Mouse (Mus musculus) ZHBTc4 (cell line): ENCODE data around the gene Amh.
A peak's percentile ranks its signal among the peaks of the same experiment; 100 is the strongest.

Experiments used
- DNase-seq: peaks from one replicate; pipeline ENCODE4 v3.0.0-alpha.2; 2011; ENCODE audit warnings: low read depth, low spot score

Amh gene

GRCm38 (mm10) chr10:80804916-80805315 is at the start of gene Amh:
TSS of gene Amh (plus strand) at chr10:80805243.
- DNase-seq, result no peak

DNA sequence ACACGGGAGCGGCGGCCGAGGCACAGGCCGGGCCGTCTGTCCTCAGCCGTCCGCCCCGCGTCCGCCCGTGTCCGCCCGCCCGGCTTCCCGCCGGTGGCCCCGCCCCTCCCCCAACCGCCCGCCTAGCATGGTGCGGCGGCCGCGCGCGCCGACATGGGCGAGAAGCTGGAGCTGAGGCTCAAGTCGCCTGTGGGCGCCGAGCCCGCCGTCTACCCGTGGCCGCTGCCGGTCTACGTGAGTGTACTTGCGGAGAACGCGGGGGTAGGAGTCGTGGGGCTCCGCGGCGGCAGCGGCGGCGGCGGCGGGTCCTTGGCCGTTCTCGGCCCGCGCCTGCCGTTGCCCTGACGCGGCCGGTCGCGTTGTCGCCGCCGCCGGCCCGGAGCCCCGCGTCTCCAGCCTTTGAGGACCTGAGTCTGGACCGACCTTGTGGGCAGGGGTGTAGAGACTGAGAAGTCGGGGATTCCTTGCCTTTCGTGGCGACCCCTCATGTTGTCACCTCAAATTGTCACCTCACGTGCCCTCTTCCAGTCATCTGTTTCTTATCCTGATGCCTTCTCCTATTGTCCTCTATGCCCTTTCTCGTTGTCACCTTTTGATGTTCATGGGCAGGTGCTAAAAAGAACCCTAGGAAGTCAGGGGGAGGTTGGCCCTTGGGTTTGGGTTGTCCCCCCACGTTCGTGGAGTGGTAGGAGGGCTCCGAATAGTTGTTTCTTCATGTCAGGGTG is 49.6 kb upstream of the Amh start:
- DNase-seq, result no peak

- no peak for DNase-seq
These were observed 48.9 kb upstream of the Amh start for GRCm38 (mm10) chr10:80756099-80756498.

DNA sequence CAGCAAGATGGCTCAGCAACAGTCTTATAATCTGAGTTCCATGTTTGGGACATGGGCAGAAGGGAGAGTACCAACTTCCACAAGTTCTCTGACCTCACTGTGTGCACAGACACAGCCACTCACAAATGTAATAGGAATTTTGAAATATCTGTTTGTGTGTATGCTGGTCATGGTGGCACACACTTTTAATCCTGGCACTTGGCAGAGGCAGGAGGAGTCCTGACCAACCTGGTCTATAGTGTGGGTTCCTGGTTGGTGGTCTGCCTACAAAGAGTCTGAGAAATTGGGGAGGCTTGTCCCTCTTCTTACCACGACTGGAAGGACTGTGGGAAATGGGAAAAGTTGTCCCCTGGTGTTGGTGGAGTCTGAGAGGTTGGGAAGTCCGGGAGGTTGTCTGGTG is 48.5 kb upstream of the Amh start:
- no peak for DNase-seq

GRCm38 (mm10) chr10:80756967-80757366 is 48.1 kb upstream of the Amh start:
- no peak for DNase-seq

DNA sequence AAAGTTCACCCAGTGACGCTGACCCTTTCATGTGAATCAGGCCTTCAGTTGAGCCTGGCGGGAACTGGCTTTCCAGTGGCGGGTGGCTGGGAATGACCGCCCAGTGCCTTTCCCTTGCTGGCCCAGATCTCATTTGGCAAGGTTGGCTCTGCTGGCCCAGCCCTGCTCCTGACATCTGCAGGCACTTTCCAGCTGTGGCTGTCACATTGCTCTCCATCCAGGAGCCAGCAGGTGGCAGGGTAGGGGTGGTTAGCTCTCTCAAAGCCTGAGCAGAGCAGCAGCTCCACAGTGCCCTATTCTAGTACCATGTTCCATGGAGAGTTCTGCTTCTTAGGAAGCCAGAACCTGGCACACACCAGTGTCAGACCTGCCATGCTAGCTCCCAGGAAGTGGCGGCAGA is 47.3 kb upstream of the Amh start:
- DNase-seq, result peak; percentile 74

- DNase-seq, result no peak
These were observed 46.4 kb upstream of the Amh start for GRCm38 (mm10) chr10:80758651-80759050.

GRCm38 (mm10) chr10:80760596-80761524 is 44.2 kb upstream of the Amh start:
- DNase-seq, result no peak

DNA sequence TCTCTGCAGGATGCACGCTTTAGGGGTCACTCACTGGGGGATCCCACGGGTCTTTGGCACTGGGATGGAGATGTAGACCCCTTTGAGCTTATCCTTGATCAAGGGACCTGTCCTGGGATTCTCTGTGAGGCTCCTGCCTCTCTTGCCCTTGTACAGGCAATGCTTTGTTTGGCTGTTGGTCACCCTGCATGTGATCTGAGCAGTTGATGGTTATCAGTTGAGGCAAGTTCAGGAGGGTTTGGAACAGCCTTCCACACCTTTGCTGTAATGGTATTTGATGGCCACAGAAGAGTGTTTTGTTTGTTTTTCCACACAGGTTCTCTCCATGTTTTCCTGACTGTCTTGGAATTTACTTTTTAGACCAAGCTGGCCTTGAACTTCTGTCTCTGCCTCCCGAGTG is 43.2 kb upstream of the Amh start:
- no peak for DNase-seq

DNA sequence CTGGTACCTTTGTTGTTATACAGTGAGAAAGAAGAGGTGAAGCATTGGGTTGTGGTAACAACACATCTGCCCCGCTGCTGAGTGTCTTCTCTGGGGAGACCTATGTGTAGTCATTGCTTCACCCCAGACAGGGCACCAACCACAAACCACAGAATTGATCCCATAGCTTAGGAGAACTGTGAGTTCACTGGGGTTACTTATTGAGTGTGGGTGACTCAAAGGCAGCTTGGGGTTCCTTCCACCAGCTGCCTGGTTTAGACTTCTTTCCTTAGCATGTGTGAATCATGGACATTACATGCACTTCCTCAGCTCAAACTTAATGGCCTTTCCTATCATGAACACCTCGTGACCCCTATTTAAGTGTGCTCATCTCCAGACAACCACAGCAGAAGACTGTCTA is 41.5 kb upstream of the Amh start:
- DNase-seq, result no peak

- no peak for DNase-seq
These were observed 39.3 kb upstream of the Amh start for GRCm38 (mm10) chr10:80765746-80766145.

DNA sequence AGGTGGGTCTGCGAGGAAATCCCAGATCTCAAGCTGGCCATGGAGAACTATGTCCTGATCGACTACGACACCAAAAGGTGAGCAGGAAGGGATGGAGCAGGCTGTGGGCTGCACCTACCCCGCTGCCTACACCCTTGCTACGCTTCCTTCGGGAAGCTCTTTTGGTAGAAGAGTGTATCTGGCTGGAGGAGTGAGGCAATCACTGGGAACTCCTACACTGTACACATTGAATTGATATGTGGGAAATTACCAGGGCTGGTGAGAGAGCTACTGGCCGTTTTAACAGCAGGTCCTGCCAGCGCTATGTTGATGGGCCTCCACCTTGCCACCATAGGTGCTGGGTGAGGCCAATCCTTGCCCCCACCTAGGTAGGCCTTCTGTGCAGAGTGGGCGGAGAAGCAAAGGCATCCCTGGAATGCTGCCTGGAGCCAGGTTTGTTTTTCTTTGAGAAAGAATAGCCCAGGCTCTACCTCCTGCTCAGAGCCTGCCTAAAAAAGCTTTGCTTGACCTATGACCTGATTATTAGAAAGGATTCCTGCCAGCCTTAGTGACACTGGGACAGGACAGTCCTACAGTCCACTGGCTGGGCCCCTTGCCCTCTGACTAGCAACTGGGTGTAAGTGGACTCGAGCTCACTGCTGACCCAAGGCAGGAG is 38.8 kb upstream of the Amh start:
- peak; percentile 59 for DNase-seq

DNA sequence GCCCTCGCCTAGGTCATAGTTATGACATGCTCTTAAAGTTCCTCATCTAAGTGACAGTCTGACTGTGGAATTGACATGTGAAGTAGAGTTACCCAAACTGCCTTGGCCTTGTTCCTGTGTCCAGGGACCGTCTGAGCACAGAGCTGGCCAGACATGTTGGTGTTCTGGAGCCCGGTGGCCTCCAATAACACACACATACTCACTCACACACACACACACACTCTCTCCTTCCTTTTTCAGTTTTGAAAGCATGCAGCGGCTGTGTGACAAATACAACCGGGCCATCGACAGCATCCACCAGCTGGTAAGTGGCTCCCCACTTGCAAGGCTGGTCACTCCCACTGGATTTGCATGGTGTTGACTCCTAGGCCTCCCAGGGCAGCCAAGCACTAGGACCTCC is 36.7 kb upstream of the Amh start:
- no peak for DNase-seq

DNA sequence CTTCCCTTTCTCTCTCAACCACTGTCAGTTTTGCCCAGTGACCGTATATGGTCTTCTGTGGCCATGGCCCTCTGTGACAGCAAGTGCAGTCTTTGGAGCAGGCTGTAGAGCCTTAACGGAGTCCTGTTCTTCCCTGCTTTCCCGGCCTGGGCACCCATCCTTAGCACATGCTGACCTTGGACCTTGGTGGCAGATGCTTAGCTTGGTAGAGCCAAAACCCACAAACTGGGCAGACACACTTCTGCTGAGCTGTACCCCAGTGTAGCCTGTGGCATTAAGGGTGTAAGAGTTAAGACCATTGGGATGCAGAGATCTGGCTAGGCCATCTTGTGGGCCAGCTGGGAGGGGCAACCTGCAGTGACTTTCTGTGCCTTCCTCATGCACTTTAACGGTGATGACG is 31.2 kb upstream of the Amh start:
- no peak for DNase-seq

DNA sequence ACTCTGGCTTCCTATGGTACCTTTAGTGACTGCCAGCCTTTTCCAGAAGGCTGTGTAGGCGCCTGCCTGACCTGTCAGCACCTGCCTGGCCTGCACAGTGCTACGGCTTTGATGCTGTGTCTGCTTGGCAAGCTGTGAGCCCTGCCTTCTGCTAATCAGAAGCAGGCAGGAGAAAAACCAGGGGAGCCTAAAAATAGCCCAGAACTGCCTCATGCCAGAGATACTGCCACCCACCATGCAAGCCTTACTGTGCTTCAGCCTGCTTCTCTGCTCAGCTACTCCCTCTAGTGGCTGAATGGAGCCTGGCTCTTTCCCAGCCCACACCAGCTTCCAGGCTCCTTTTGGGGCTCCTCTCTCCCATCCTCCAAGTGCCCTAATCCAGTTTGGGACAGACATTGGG is 30.5 kb upstream of the Amh start:
- DNase-seq, result peak; percentile 73

DNA sequence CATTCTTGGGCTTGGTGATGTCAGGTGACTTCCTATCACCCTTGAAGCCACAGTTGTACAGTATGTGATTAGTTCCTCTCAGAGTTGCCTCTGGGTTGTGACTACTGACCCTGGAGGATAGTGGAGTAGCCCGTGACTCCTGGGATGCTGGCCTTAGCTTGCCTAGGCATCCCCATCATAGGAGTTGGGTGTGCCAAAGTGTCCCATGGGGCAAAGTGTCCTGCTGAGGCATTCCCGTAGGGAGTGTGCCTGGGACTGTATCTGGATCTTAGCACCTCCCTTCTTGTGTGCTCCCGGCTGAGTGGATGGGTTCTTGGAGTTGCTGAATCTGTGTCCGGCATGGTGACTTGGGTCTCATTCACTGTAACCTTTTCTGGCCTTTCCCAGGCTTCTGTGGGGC is 30.1 kb upstream of the Amh start:
- no peak for DNase-seq

GRCm38 (mm10) chr10:80775731-80776130 is 29.3 kb upstream of the Amh start:
- no peak for DNase-seq

GRCm38 (mm10) chr10:80776358-80776869 is 28.6 kb upstream of the Amh start:
- DNase-seq, result no peak

DNA sequence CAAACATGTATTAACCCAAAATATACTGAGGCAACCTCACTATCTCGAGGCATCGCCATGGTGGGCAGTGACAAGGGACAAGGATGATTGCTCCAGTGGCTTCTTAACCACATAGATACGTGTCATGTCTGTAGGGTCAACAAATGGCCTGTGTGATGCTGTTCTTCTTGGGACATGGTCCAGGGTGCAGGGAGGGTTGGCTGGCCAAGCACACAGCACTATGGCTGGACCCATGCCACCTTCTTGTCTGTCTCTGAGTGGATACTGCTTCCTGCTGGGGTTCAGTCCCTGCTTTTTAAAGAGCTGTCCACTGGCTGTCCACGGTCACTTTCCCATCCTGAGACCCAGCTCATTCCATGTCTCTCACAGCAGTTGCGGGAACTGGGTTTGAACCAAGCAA is 27.9 kb upstream of the Amh start:
- no peak for DNase-seq

GRCm38 (mm10) chr10:80779565-80779964 is 25.5 kb upstream of the Amh start:
- DNase-seq, result no peak

DNA sequence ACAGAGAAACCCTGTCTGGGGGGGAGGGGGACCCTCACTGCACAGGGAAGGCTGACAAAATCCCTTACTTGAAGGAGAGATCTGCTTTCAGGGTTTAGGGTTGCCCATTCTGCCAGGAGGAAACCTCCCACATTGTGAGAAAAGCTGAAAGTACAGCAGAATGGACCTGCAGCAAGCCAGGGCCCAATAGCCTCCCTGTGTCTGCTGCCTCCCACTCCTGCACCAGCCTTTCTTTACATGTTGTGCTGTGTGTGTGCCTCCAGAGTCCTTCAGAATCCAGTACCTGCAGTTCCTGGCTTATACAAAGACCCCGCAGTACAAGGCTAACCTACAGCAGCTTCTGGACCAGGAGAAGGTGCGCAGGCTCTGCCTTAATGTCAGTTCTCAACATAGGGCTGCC is 20.7 kb upstream of the Amh start:
- no peak for DNase-seq

DNA sequence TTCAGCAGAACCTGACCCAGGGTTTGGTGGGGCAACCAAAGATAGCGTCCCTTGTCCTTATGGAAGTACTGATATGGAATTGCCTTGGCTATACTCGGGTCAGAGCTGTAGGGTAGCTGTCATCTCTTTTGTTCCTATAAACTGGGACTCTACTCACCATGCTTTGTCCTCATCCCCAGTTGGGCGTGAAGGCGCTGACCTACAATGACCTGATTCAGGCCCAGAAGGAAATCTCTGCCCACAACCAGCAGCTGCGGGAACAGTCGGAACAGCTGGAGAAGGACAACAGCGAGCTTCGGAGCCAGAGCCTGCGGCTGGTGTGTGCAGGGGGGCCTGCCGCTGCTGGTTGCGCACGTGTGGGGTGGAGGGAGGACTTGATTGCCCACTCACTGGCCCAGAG is 20.2 kb upstream of the Amh start:
- DNase-seq, result no peak
